Mouse (Mus musculus): Measurements from ENCODE around the gene Abcb6.

GRCm38 (mm10) chr1:75208967-75209678 lies 28.9 kb upstream of the Abcb6 start:
- TF ChIP-seq CTCF (IDR thresholded peaks at IDR 0.05) (no peak), EP300 (IDR thresholded peaks at IDR 0.05) (no peak)
